Mouse (Mus musculus) G1E (cell line): ENCODE data around the gene Gm49380. TPM values are rescaled to one million over a fixed set of nuclear protein-coding genes. Genes with fewer than 3 reads are reported as not detected.

Source experiments
- ATAC-seq: 2 replicates; pipeline ENCODE4 v1.8.0; 2016; ENCODE audit warnings: mild to moderate bottlenecking; ENCODE audit not compliant: insufficient number of reproducible peaks, poor library complexity, low FRiP score, severe bottlenecking; ENCODE audit errors: extremely low read depth
- DNase-seq: peaks from one replicate; pipeline ENCODE4 v3.0.0; 2012; ENCODE audit warnings: low spot score
- H3K27me3 ChIP-seq: 2 replicates; pipeline ENCODE4 v1.6.1; 2012; ENCODE audit warnings: mild to moderate bottlenecking, low read length, inconsistent platforms; ENCODE audit not compliant: insufficient read depth
- H3K36me3 ChIP-seq: replicated peaks from 2 replicates; pipeline ENCODE3; 2012; ENCODE audit warnings: mild to moderate bottlenecking, inconsistent platforms
- H3K4me1 ChIP-seq: 2 replicates; pipeline ENCODE4 v1.6.1; 2012; ENCODE audit warnings: low read depth, low read length, inconsistent platforms, mixed read lengths; ENCODE audit not compliant: insufficient read depth
- H3K4me3 ChIP-seq: 2 replicates; pipeline ENCODE4 v1.5.1; 2012; ENCODE audit warnings: low read depth, mild to moderate bottlenecking, inconsistent platforms, low read length, moderate library complexity, mixed read lengths
- H3K9me3 ChIP-seq: replicated peaks from 2 replicates; pipeline ENCODE4 v1.6.1; 2012; ENCODE audit warnings: inconsistent platforms
- CTCF ChIP-seq: IDR thresholded peaks from 2 replicates; pipeline ENCODE4 v1.5.1; 2012; ENCODE audit warnings: low read depth, low read length, inconsistent platforms, mixed read lengths
- GATA1 ChIP-seq: IDR thresholded peaks from 2 replicates; pipeline ENCODE4 v1.6.1; 2012; ENCODE audit warnings: borderline replicate concordance, low read length, inconsistent platforms, mixed read lengths
- GATA2 ChIP-seq: IDR thresholded peaks from 2 replicates; pipeline ENCODE4 v1.6.1; 2012; ENCODE audit warnings: low read depth, low read length, inconsistent platforms, borderline replicate concordance
- POLR2AphosphoS5 ChIP-seq: IDR thresholded peaks from 2 replicates; pipeline ENCODE4 v1.6.1; 2012; ENCODE audit warnings: low read depth, low read length, inconsistent platforms; ENCODE audit not compliant: insufficient replicate concordance
- TAL1 ChIP-seq: conservative IDR thresholded peaks from 2 replicates; pipeline ENCODE4 v1.6.1; 2012; ENCODE audit warnings: low read depth, low read length, inconsistent platforms, mixed read lengths
- polyA plus RNA-seq: library from polyadenylated mRNA; stranded (reverse); fragments of >175 nt; gene quantifications from 2 replicates; pipeline ENCODE4 v1.2.3, GENCODE M21; 2012
- total RNA-seq, 2 experiments: library from RNA; stranded (forward) in 1 of 2; stranded (reverse) in 1 of 2; fragments of 200-1000 nt in 1 of 2; fragments of >200 nt in 1 of 2; fragmentation: Nextera tagmentation in 1 of 2; gene quantifications; 2 replicates each; pipeline ENCODE4 v1.2.3; 2014 to 2017

Gene Gm49380
- total and polyA plus RNA-seq, 3 experiments = 0.27 TPM; not detected in 2

GRCm38 (mm10) chr9:44073115-44073514, 40.2 kb downstream of the Gm49380 start:
- Histone ChIP-seq H3K9me3 (no peaks in the 10 kb centered on the region), H3K36me3 (peaks cover 3% of the 10 kb centered on the region), H3K4me1 (peaks cover 22% of the 10 kb centered on the region), H3K4me3 (no peak overlapping the region), H3K27me3 (peaks cover 20% of the 10 kb centered on the region)
- DNase-seq (no peak), ATAC-seq (no peak)
- TF ChIP-seq CTCF = no peak
- no peak for TF ChIP-seq TAL1
- TF ChIP-seq GATA1 = no peak
- no peak for TF ChIP-seq POLR2AphosphoS5
- no peak for TF ChIP-seq GATA2

DNA sequence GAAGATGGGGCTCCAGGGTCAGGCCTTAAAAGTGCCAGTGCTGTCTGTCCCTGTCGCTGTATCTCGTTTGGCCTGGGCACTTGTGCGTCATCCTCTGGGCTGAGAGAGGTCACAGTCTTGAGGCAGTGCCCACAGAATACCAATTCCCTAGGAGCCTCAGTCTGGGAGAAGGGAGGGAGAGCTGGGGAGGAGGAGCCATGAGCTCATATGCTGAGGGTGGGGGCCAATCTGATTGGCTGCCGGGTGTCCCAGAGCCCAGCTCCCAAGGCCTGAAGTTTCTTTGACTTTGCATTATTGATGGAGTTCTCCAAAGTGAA, 40.7 kb downstream of the Gm49380 start:
- Histone ChIP-seq H3K36me3 (peaks cover 3% of the 10 kb centered on the region), H3K4me3 (no peak overlapping the region), H3K9me3 (no peaks in the 10 kb centered on the region), H3K27me3 (peaks cover 20% of the 10 kb centered on the region), H3K4me1 (peaks cover 27% of the 10 kb centered on the region)
- TF ChIP-seq POLR2AphosphoS5 (no peak), CTCF (no peak), TAL1 (no peak), GATA2 (no peak), GATA1 (no peak)
- no peak for DNase-seq
- ATAC-seq = no peak

DNA sequence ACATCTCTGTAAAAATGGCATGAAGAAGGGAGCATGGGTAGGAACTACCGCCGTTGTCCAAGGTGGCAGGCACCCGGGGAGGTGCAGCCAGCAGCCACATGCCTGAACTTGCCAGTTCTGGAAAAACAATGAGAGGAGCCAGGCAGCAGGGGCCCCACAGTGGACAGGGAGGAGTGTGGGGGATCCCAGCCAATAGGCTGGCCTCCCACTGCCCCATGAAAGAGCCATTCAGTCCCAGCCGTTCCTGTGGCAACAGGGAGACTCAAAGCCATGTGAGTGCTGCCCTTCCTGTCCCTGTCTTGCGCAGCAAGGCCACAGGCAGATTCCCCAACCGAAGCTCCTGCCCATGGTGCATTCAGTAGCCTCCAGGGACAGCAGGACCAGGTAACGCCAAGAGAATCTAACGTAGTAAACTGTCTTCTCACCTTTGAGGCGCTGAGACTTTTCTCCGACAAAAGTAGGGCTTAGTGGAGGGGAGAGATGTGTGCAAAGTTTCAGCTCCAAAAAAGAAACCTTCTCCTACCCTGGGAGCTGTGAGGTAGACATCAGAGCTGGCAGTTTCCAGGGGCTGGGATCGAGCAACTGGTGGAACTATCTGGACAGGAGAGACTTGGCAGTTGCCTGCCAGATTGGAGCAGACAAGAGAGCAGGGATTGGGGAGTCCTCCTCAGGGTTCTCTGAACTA, 41.2 kb downstream of the Gm49380 start:
- H3K4me1 ChIP-seq = peaks cover 32% of the 10 kb centered on the region
- ATAC-seq (no peak), DNase-seq (no peak)
- no peak overlapping the region for H3K4me3 ChIP-seq
- no peak for TF ChIP-seq GATA1
- TF ChIP-seq CTCF = no peak
- no peak for TF ChIP-seq POLR2AphosphoS5
- no peak for TF ChIP-seq TAL1
- TF ChIP-seq GATA2 = no peak
- H3K9me3 ChIP-seq = no peaks in the 10 kb centered on the region
- peaks cover 20% of the 10 kb centered on the region for H3K27me3 ChIP-seq
- H3K36me3 ChIP-seq = peaks cover 3% of the 10 kb centered on the region

DNA sequence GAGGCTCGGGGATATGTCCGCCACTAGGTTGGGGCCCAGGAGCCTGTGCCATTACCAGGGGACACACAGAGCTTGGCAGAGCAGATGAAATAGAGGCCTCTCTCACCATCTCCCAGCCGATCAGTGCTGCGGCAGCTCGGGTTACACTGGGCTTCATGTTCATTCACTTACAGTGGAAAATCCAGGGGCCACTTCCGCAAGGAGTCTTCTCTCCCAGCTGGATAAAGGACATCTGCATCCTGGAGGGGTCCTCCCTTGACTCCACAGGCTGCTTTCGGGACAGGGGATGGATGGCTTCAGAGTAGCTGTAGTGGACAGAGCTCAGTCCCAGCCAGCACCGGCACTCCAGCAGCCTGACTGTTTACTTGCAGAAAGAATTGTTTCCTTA, 42.5 kb downstream of the Gm49380 start:
- no peak for DNase-seq
- H3K9me3 ChIP-seq = no peaks in the 10 kb centered on the region
- no peak for ATAC-seq
- no peak overlapping the region for H3K4me3 ChIP-seq
- TF ChIP-seq CTCF (no peak), TAL1 (no peak), GATA1 (no peak), GATA2 (no peak), POLR2AphosphoS5 (no peak)
- peaks cover 20% of the 10 kb centered on the region for H3K27me3 ChIP-seq
- peaks cover 36% of the 10 kb centered on the region for H3K4me1 ChIP-seq
- H3K36me3 ChIP-seq = peaks cover under 1% of the 10 kb centered on the region

DNA sequence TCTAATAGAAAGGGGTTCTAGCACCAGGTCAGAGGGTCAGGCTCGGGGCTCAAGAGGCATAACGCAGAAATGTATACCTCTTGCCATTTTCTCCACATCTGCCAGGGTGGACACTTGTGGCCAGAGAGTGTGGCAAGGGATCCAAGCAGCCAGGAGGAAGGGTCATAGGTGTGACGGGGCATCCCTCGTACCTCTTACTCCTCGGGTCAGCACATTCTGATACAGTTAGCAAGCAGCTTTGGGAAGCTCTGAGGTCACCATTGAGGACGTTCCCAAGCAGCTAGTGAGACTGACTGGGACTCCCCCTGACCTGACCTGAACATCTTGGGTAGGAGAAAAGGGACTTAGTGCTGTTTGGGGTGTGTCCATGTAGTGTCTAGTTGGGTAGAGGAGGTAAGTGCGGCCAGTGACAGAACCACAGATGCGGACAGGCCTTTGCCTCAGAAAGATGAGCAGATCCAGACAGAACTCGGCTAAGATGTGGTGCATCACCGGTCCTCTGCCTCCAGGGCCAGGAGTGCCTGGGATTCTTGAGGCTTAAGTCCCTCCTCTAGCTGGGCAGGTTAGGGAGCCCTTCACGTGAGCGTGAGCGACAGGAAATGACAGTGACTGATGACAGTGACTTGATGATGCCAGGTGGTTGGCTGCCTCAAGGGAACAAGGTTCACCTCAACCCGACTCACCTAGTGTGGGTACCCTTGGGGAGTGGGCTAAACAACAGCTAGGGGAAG, 43.0 kb downstream of the Gm49380 start:
- TF ChIP-seq GATA2 (no peak), POLR2AphosphoS5 (no peak), GATA1 (no peak), CTCF (no peak), TAL1 (no peak)
- Histone ChIP-seq H3K9me3 (no peaks in the 10 kb centered on the region), H3K4me3 (no peak overlapping the region), H3K27me3 (peaks cover 20% of the 10 kb centered on the region), H3K36me3 (no peaks in the 10 kb centered on the region), H3K4me1 (peaks cover 36% of the 10 kb centered on the region)
- no peak for DNase-seq
- ATAC-seq = no peak

DNA sequence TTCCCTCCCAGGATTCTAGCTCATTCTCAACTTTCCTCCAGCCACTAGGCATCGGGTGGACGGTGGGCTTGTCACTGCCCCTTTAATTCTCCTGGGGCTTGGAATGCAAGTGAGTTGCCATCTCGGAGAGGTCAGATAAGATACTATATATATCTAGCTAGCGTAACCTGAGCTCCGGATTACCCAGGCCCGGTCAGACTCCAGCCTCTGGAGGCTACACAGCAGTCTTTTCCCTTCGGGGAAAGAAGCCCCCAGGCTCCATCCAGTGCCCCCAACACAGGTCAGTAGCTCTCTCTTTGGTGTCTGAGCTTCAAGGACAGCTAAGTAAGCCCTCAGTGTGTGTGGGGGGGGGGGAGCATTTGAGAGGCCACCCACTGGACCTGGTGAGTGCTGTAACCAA, 44.0 kb downstream of the Gm49380 start:
- H3K27me3 ChIP-seq = peaks cover 20% of the 10 kb centered on the region

More for the DNA sequence above, 44.0 kb downstream of the Gm49380 start:
- no peaks in the 10 kb centered on the region for H3K36me3 ChIP-seq
- H3K4me1 ChIP-seq = peaks cover 39% of the 10 kb centered on the region
- DNase-seq (no peak), ATAC-seq (no peak)
- H3K9me3 ChIP-seq = no peaks in the 10 kb centered on the region
- TF ChIP-seq CTCF (no peak), GATA2 (no peak), TAL1 (no peak), POLR2AphosphoS5 (no peak), GATA1 (no peak)
- no peak overlapping the region for H3K4me3 ChIP-seq
